Mouse (Mus musculus) heart, adult 18-20 months (tissue): ENCODE results near the gene Cpeb3. TPM values are rescaled to one million over a fixed set of nuclear protein-coding genes. Genes with fewer than 3 reads are reported as not detected.
"Not testable (repeated sequence)": the region's sequence is repeated elsewhere in the genome, so short reads cannot be mapped to it uniquely, and the experiment has no call there.

Source experiments
- DNase-seq, 2 experiments: peaks; one replicate each; pipeline ENCODE4 v3.0.0; 2021 to 2022; ENCODE audit warnings: mixed read lengths in 1 of 2
- total RNA-seq, 2 experiments: library from RNA; stranded (reverse); gene quantifications; 2 replicates each; pipeline ENCODE4 v1.2.3; 2021

Gene Cpeb3
- total RNA-seq, 2 experiments from 2014 or later, result 75.0 to 78.1 TPM

DNA sequence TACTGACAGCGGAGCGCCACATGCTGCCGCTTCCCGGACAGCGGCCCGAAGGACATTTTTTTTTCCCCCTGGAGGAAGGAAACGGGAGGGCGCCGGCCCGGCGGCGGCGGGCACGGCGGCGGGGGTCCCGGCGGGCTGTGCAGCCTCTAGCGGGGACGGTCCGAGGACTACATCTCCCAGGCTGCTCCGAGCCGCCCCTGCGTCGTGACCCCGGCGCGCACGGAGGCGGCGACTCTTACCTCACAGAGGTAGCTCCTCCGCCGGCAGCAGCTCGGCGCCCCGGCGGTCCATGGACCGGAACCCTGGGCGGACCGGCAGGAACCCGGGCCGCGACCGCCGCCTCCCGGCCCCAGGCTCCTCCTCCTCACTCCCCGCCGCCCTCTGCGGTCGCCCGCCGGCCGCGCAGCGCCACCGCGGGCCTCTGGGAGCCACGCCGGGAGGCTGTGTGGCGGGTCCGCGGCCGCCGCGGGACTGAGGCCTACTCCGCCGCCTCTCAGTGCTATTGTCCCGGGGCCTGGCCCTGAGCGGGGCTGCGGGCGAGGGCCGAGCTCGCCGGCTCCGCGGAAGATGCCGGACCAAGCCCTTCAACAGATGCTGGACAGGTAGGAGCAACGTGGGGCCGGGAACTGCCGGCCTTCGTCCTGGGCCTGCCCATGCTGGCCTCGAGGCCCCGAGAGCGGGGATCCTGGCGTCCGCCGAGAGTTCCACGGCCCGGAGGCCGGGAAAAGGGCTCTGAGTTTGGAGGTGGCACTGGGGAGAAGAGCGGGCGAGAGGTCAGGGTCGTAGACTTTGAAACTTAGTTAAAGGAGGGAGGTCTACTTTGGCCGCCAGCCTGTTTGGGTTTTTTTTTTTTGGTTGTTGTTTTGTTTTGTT is 862 bp downstream of the Cpeb3 start, which contains the start of gene March5:
TSS of gene March5 (plus strand) at position 241 of the 873 bp plus-strand sequence.
- DNase-seq, result peak; percentile 90 to 95

DNA sequence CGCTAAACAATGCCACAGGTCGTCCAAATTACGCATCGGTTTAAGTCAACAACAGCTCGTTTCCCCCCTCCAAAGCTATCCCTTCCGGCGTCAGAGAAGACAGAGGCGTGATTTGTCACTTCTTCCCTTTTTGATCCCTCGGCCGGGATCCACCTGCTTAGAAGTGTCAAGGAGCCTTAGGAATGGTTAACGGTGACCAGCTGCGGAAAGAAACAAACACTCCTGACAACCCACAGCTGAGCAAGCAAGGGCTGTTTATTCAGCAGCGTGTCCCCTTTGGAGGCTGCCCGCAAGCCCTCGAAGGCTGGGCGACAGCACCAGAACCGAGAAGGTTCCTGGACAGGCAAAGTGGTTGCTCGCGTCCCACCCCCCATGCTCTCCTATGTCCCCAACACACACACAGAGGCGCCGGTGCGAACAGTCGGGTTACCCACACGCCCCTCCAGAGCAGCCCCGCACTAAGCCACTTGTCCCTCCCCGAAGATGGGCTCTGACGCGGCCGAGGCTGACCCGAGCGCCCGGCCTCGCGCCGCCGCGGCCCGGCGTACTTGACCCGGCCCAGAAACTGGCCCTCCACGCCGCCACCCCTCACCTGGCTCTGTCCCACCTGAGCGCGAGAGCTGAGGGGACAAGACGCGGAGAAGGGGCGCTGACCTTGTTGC is 1.6 kb downstream of the Cpeb3 start:
- peak; percentile 55 to 79 for DNase-seq

DNA sequence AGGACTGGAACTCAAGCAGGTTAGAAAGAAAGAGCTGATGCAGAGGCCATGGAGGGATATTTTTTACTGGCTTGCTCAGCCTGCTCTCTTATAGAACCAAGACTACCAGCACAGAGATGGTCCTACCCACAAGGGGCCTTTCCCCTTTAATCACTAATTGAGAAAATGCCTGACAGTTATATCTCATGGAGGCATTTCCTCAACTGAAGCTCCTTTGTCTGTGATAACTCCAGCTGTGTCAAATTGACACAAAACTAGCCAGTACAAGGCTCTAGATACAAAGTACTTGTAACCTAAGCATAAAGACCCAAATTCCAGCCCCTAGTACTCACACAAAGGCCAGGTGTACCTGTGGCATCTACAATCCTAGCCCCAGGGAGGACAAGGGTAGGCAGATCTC is 3.2 kb downstream of the Cpeb3 start:
- not testable (repeated sequence) for DNase-seq

DNA sequence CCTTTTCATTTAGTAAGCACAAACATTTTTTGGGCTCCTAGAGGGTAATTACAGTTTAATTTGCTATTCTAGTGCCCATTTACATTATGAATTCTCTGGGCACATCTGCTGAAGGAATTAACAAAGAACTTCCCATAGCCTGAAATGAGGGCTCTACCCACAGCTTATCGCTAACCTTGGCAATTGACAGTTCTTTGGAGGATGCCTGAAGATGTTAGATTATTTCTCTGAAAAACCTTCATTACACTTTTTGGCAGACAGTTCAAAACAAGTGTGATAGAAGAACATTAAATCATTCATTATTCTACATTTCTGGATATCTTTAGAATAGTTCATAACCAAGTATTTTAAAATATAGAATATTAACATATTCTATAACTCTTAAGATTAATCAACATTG is 5.0 kb downstream of the Cpeb3 start:
- DNase-seq, result no peak

DNA sequence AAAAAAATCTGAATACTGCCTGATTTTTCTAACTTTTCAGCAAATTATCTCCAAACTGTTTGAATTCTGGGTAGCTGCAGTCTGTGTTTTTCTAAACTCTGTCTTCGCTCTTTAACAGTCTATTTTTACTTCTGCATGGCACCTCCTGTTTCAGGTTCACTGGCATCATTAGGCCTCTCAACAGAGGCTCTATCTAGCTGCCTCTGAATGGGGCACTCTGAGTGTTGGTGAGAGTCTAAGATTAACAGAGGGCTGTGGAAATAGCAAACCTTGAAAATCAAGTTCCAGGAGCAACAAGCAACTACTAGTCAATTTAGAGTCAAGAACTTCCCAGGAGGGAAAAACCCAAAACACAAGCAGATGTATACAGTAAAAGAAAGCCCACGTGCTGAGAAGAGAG is 8.5 kb downstream of the Cpeb3 start:
- peak in 1 of 2 experiments; percentile 18 for DNase-seq

GRCm38 (mm10) chr19:37198165-37198880 is 10.1 kb downstream of the Cpeb3 start:
- no peak for DNase-seq

DNA sequence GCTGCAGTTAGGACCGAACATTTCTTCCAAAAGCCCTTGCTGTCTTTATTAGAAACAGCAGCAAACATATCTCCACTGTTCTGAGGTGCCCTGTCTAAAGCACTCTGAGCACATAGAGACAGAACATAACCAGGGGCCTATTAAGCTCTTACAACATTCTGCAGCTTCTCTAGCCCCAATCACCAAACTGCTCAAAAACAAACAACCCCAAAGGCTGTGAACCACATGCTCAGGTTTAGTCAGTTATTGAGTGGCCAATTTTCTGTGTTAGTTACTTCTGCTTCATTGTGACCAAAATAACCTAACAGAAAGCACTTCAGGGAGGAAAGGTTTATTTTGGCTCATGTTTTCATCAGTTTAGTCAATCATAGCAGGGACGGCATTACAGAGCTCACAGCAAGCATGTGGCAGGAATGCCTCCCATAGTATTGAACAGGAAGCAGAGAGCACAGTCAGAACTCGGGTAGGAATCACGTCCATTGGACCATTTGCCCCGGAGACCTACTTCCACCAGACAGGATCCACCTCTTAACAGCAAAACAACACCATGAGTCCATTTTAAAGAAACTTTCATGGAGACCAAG is 15.8 kb downstream of the Cpeb3 start:
- no peak for DNase-seq

DNA sequence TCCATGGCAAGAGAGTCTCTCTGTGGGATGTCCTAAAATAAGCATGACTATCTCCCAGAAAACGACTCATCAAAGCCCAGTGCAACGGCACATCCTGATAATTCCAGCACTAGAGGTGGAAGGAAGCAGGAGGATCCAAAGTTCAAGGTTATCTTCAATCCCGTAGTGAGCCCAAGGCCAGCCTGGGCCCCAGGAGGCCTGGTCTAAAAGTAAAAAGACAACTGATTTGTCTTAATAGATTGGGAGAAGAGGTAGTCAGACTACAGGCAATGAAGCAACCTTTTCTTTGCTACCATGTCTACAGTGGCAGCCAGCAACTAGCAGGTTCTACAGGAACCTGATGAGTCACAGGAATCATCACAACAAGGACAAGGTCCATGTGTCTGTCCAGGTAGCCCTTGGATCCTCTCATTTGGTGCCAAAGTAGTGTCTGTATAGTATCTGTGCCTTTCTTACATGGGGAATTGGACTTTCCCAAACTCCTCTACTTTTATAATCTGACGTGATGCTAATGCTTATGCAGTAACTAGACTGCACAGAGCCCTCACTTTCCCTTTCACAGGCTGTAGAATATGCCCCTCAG is 19.9 kb downstream of the Cpeb3 start:
- DNase-seq, result no peak

- DNase-seq, result peak; percentile 74 to 78
Measured at GRCm38 (mm10) chr19:37177819-37178708, 30.3 kb downstream of the Cpeb3 start.

GRCm38 (mm10) chr19:37176879-37177462 is 31.4 kb downstream of the Cpeb3 start:
- peak in 1 of 2 experiments; percentile 46 for DNase-seq

DNA sequence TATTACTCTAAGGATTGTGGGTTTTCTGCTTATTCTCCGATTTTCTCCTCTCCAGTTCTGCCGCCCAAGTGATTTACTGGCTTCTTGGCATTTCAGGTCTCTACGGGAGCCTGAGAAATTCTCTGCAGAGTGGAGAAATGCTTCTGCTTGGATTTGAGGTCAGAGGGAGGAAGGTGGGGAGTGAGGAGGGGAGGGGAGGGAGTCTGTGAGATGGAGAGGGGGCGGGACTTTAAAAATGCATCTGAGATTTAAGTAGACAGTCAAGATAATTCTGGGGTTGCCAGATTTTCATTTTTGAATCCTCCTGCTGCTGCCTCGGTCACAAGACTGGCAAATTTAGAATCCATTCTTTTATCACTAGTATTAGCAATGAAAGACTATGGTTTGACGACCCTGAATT is 32.5 kb downstream of the Cpeb3 start:
- DNase-seq, result peak; percentile 37 to 60

GRCm38 (mm10) chr19:37175436-37175805 is 33.0 kb downstream of the Cpeb3 start:
- DNase-seq, result no peak

- peak; percentile 83 to 85 for DNase-seq
Measured at GRCm38 (mm10) chr19:37174716-37175435, 33.5 kb downstream of the Cpeb3 start.

DNA sequence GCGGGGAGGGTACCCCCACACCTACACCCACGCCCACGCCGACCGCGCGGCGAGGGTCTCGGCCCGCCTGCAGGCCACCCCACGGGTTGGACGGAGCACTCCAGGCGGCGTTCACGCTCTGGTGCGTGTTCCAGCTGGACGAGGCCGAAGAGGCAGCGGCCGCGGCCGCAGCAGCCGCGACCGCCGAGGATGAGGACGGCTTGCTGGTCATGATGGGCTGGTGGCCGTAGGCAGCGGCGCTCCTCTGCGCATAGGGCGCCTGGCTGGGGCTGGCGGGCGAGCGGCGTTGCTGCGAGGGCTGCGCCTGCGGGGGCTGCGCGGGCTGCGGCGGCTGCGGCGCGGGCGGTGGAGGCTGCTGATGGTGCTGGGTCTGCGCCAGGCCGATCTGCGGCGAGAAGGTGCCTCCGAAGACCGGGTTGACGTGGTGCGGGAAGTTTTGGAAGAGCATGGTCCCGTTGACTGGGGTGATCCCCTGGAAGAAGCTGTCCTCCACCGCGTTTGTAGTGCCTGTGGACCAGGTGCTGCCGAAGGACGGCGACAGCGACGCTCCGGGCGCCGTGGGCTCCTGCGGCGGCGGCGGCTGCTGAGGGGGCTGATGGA is 34.2 kb downstream of the Cpeb3 start:
- peak; percentile 48 to 75 for DNase-seq

DNA sequence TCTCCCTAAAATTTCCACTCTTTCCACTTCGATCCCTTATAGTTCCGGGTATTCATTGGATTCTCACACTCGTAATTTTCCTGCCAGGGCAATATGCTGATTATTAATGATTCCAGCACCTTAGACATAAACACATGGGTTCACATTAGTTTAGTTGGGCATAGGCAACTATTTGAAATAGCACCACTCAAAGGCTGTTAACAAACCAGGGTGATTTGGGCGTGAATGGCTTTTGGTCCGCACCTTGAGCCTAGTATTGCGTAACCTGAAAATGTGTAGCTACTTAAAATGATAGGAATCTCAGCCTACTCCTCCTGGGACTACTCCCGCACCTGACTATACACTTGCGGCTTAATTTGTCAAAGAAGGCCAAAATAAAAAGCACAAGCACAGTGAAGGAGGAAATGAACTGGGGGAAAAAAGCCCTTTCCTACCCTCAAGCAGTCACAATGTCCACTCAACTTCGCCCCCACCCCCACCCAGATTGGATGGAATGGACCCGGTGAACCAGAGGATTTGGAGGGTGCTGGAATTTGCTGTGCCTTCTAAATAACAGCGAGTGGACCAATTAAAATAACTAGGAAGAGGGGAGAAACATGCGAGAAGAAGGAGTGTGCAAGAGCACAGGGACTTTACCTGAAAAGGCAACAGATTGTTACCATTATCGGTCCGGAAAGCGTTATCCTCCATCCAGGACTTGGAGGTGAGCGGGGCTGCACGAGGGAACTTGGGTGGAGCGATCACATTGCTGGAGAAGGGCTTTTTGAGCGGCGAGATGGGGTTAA is 34.9 kb downstream of the Cpeb3 start:
- DNase-seq, result peak in 1 of 2 experiments; percentile 22

DNA sequence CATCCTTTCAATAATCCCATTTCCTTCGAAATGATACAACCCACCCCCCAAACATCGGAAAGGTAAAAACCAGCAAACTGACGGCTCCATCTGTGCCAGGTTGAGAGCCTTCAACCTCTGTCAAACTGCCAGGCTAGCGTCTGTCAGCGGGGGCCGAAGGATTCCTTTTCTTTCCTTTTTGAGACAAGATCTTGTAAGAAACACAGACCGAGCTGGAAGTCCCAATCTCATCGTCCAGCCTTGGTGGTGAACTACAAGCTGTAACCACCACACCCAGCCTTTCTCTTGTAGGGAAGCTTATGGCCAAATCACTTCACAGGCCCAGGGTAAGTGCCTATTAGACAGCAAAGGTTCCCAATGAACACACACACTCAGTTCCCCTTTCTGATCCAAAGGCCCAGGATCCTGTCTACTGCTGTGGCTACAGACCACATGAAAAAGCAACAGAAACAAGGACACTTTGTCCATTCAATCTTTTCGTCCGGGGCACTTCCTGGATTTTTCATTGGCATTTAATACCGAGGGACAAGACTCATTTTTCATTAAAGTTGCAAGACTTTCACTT is 35.8 kb downstream of the Cpeb3 start:
- peak; percentile 19 to 48 for DNase-seq

DNA sequence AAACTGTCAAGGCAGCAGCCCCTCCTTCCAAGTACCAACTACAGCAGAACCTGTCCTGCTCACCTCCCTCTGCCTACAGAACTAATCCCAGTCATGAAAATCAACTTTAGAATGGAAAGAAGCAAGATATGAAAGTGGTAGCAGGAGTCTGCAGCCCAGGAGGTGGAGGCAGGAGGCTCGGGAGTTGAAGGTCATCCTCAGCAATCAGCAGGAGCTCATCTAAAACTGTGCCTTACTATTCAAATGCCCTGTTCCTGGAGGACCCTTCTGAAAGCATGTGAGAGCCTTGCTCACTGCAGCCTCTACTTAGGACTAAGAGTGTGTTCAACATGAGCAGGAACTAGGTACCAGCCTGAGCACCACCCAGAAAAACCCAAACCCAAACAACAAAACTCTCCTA is 36.3 kb downstream of the Cpeb3 start:
- no peak for DNase-seq

- DNase-seq, result no peak
Measured at GRCm38 (mm10) chr19:37156770-37157336, 51.5 kb downstream of the Cpeb3 start.
